ENCODE assay signal across 14 mouse cellular contexts in the genomic region with DNA sequence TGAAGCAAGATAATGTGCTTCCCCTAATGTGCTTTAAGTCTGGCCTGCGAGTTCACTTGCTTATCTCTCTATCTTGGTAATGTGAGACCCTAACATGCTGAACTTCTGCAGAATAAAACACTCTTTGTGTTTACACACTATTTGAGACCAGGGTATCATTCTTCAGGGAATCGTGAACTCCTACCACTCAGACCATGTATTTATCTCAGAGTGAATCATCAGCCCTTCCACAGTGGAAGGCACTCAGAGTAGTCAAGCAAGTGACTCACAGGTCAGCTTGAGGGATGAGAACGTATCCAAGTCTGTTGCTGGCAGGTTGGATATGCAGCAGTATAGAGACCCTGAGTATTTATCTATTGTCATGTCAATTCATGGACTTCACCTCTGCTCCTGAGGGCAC.
"Had no signal": no experiment of that assay in that cellular context is flagged by ENCODE, and none has a peak within 500 bp of the region (broad histone marks: within the 10 kb centered on the region; RNA-seq: fewer than 3 reads in every experiment).

No protein-coding gene starts in this region.

- H3K27me3 ChIP-seq: limb, embryonic 15.5 days; liver, embryonic 12.5 days; midbrain, embryonic 12.5 days; neural tube, embryonic 13.5 days had no signal

- H3K9me3 ChIP-seq: limb, embryonic 15.5 days; liver, embryonic 12.5 days; midbrain, embryonic 12.5 days; neural tube, embryonic 13.5 days had no signal

- H3K4me2 ChIP-seq: limb, embryonic 15.5 days; liver, embryonic 12.5 days; lung, embryonic 14.5 days; midbrain, embryonic 12.5 days; neural tube, embryonic 13.5 days had no signal

- H3K36me3 ChIP-seq: limb, embryonic 15.5 days; liver, embryonic 12.5 days; midbrain, embryonic 12.5 days; neural tube, embryonic 13.5 days had no signal

- H3K9ac ChIP-seq: limb, embryonic 15.5 days; liver, embryonic 12.5 days; lung, embryonic 14.5 days; midbrain, embryonic 12.5 days; neural tube, embryonic 13.5 days had no signal

- H3K4me3 ChIP-seq: left cerebral cortex, adult 2 months; limb, embryonic 15.5 days; liver, embryonic 12.5 days; midbrain, embryonic 12.5 days; neural tube, embryonic 13.5 days had no signal

- ATAC-seq: liver, embryonic 12.5 days; midbrain, embryonic 16.5 days had no signal

- H3K27ac ChIP-seq: left cerebral cortex, adult 2 months; limb, embryonic 15.5 days; liver, embryonic 12.5 days; midbrain, embryonic 12.5 days; neural tube, embryonic 13.5 days had no signal

- DNase-seq: kidney, postnatal 25 days; lung, embryonic 14.5 days; lung, postnatal 10 days; lung, postnatal 4 days; retina, postnatal 1 day; right cerebral cortex, postnatal 4 days; spleen, adult 18-20 months; thymus, postnatal 36 days had no signal

- H3K4me1 ChIP-seq: liver, embryonic 12.5 days had no signal
